Mouse (Mus musculus): ENCODE measurements around the gene Gm45713. TPM values are rescaled to one million over a fixed set of nuclear protein-coding genes. Genes with fewer than 3 reads are reported as not detected.
"Not testable (repeated sequence)": the region's sequence is repeated elsewhere in the genome, so short reads cannot be mapped to it uniquely, and the experiment has no call there.

Gm45713 gene
- total RNA-seq, 4 experiments from 2014 or later, result not detected

- no peak for DNase-seq (ENCODE audit: low spot score in 2 of 2)
Observed at GRCm38 (mm10) chr7:45162996-45163615, 27.1 kb upstream of the Gm45713 start.

- no peak for DNase-seq (ENCODE audit: low spot score in 2 of 2)
Observed at GRCm38 (mm10) chr7:45162551-45162950, 26.5 kb upstream of the Gm45713 start.

- peak; percentile 74 to 82 for DNase-seq (ENCODE audit: low spot score in 2 of 2)
Observed at GRCm38 (mm10) chr7:45161612-45162473, 25.8 kb upstream of the Gm45713 start.

- no peak for DNase-seq (ENCODE audit: low spot score in 2 of 2)
Observed at GRCm38 (mm10) chr7:45160866-45161265, 24.8 kb upstream of the Gm45713 start.

- DNase-seq (ENCODE audit: low spot score in 2 of 2), result no peak
Observed at GRCm38 (mm10) chr7:45160316-45160800, 24.3 kb upstream of the Gm45713 start.

GRCm38 (mm10) chr7:45158991-45159390 lies 23.0 kb upstream of the Gm45713 start:
- no peak for DNase-seq (ENCODE audit: low spot score in 2 of 2)

GRCm38 (mm10) chr7:45157459-45157858 lies 21.4 kb upstream of the Gm45713 start:
- DNase-seq (ENCODE audit: low spot score in 2 of 2), result no peak

- no peak for DNase-seq (ENCODE audit: low spot score in 2 of 2)
Observed at GRCm38 (mm10) chr7:45156206-45156605, 20.2 kb upstream of the Gm45713 start.

- no peak for DNase-seq (ENCODE audit: low spot score in 2 of 2)
Observed at GRCm38 (mm10) chr7:45155590-45155989, 19.6 kb upstream of the Gm45713 start.

- DNase-seq (ENCODE audit: low spot score in 2 of 2), result peak; percentile 43 to 60
Observed at GRCm38 (mm10) chr7:45154993-45155514, 19.0 kb upstream of the Gm45713 start.

GRCm38 (mm10) chr7:45154096-45154992 lies 18.3 kb upstream of the Gm45713 start, which contains the start of the genes Pih1d1 and Aldh16a1:
TSS of gene Pih1d1 (plus strand) at chr7:45154303.
TSS of gene Aldh16a1 (minus strand) at chr7:45154584.
- DNase-seq (ENCODE audit: low spot score in 2 of 2), result peak; percentile 97

- DNase-seq (ENCODE audit: low spot score in 2 of 2), result no peak
Observed at GRCm38 (mm10) chr7:45153586-45153985, 17.6 kb upstream of the Gm45713 start.

GRCm38 (mm10) chr7:45153052-45153451 lies 17.0 kb upstream of the Gm45713 start:
- not testable (repeated sequence) for DNase-seq (ENCODE audit: low spot score in 2 of 2)

- peak; percentile 44 to 54 for DNase-seq (ENCODE audit: low spot score in 2 of 2)
Observed at GRCm38 (mm10) chr7:45151303-45151702, 15.3 kb upstream of the Gm45713 start.

- DNase-seq (ENCODE audit: low spot score in 2 of 2), result no peak
Observed at GRCm38 (mm10) chr7:45150321-45150720, 14.3 kb upstream of the Gm45713 start.

GRCm38 (mm10) chr7:45149545-45149944 lies 13.5 kb upstream of the Gm45713 start:
- no peak for DNase-seq (ENCODE audit: low spot score in 2 of 2)

- DNase-seq (ENCODE audit: low spot score in 2 of 2), result no peak
Observed at GRCm38 (mm10) chr7:45148534-45149098, 12.6 kb upstream of the Gm45713 start.

- no peak for DNase-seq (ENCODE audit: low spot score in 2 of 2)
Observed at GRCm38 (mm10) chr7:45147899-45148298, 11.9 kb upstream of the Gm45713 start.

- no peak for DNase-seq (ENCODE audit: low spot score in 2 of 2)
Observed at GRCm38 (mm10) chr7:45147267-45147666, 11.2 kb upstream of the Gm45713 start.

- DNase-seq (ENCODE audit: low spot score in 2 of 2), result no peak
Observed at GRCm38 (mm10) chr7:45145460-45145859, 9.4 kb upstream of the Gm45713 start.
